Mouse (Mus musculus): Measurements from ENCODE around the gene Kirrel. TPM values are rescaled to one million over a fixed set of nuclear protein-coding genes. Genes with fewer than 3 reads are reported as not detected.

Gene Kirrel
- polyA plus RNA-seq, 1 experiment, result not detected

- Histone ChIP-seq H3K36me3 (replicated peaks; ENCODE audit: low read length) (no peaks in the 10 kb centered on the region), H3K27me3 (replicated peaks) (peaks cover 2% of the 10 kb centered on the region), H3K9me3 (no peaks in the 10 kb centered on the region), H3K4me3 (replicated peaks) (no peak overlapping the region), H3K4me1 (no peaks in the 10 kb centered on the region)
- TF ChIP-seq FLI1 (IDR thresholded peaks at IDR 0.05; ENCODE audit: low read length), result no peak
- TF ChIP-seq GATA1 (IDR thresholded peaks at IDR 0.05; ENCODE audit: borderline replicate concordance, low read length), result no peak
Observed at GRCm38 (mm10) chr3:87157767-87158291, 16.7 kb downstream of the Kirrel start.

GRCm38 (mm10) chr3:87157297-87157696, 17.2 kb downstream of the Kirrel start:
- Histone ChIP-seq H3K4me3 (replicated peaks) (no peak overlapping the region), H3K4me1 (no peaks in the 10 kb centered on the region)

GRCm38 (mm10) chr3:87154398-87155287, 19.9 kb downstream of the Kirrel start:
- Histone ChIP-seq H3K9me3 (no peaks in the 10 kb centered on the region), H3K4me3 (replicated peaks) (no peak overlapping the region), H3K36me3 (replicated peaks; ENCODE audit: low read length) (no peaks in the 10 kb centered on the region), H3K4me1 (no peaks in the 10 kb centered on the region), H3K27me3 (replicated peaks) (peaks cover 6% of the 10 kb centered on the region)
- TF ChIP-seq GATA1 (IDR thresholded peaks at IDR 0.05; ENCODE audit: borderline replicate concordance, low read length) (no peak), FLI1 (IDR thresholded peaks at IDR 0.05; ENCODE audit: low read length) (no peak)

More at GRCm38 (mm10) chr3:87157297-87157696, 17.2 kb downstream of the Kirrel start:
- no peaks in the 10 kb centered on the region for H3K36me3 ChIP-seq (replicated peaks; ENCODE audit: low read length)
- peaks cover 2% of the 10 kb centered on the region for H3K27me3 ChIP-seq (replicated peaks)
- no peaks in the 10 kb centered on the region for H3K9me3 ChIP-seq
- TF ChIP-seq FLI1 (IDR thresholded peaks at IDR 0.05; ENCODE audit: low read length) (no peak), GATA1 (IDR thresholded peaks at IDR 0.05; ENCODE audit: borderline replicate concordance, low read length) (no peak)

- peaks cover 6% of the 10 kb centered on the region for H3K27me3 ChIP-seq (replicated peaks)
- H3K36me3 ChIP-seq (replicated peaks; ENCODE audit: low read length), result no peaks in the 10 kb centered on the region
- H3K4me3 ChIP-seq (replicated peaks), result no peak overlapping the region
- no peaks in the 10 kb centered on the region for H3K9me3 ChIP-seq
- TF ChIP-seq FLI1 (IDR thresholded peaks at IDR 0.05; ENCODE audit: low read length) (no peak), GATA1 (IDR thresholded peaks at IDR 0.05; ENCODE audit: borderline replicate concordance, low read length) (no peak)
- H3K4me1 ChIP-seq, result no peaks in the 10 kb centered on the region
Observed at GRCm38 (mm10) chr3:87153038-87153437, 21.5 kb downstream of the Kirrel start.

- Histone ChIP-seq H3K9me3 (0 out of 2 replicates have a peak, but pooled peaks cover under 1% of the 10 kb centered on the region), H3K27me3 (replicated peaks) (peaks cover 6% of the 10 kb centered on the region), H3K4me3 (replicated peaks) (no peak overlapping the region), H3K4me1 (no peaks in the 10 kb centered on the region), H3K36me3 (replicated peaks; ENCODE audit: low read length) (no peaks in the 10 kb centered on the region)
- TF ChIP-seq FLI1 (IDR thresholded peaks at IDR 0.05; ENCODE audit: low read length) (no peak), GATA1 (IDR thresholded peaks at IDR 0.05; ENCODE audit: borderline replicate concordance, low read length) (no peak)
Observed at GRCm38 (mm10) chr3:87152111-87152738, 22.3 kb downstream of the Kirrel start.

GRCm38 (mm10) chr3:87151294-87151826, 23.2 kb downstream of the Kirrel start:
- peaks cover 6% of the 10 kb centered on the region; the same call in 1 of the 2 replicates for H3K9me3 ChIP-seq
- no peaks in the 10 kb centered on the region for H3K4me1 ChIP-seq
- H3K4me3 ChIP-seq (replicated peaks), result no peak overlapping the region
- no peak for TF ChIP-seq FLI1 (IDR thresholded peaks at IDR 0.05; ENCODE audit: low read length)
- TF ChIP-seq GATA1 (IDR thresholded peaks at IDR 0.05; ENCODE audit: borderline replicate concordance, low read length), result no peak
- H3K36me3 ChIP-seq (replicated peaks; ENCODE audit: low read length), result no peaks in the 10 kb centered on the region
- H3K27me3 ChIP-seq (replicated peaks), result peaks cover 6% of the 10 kb centered on the region

GRCm38 (mm10) chr3:87150689-87151244, 23.8 kb downstream of the Kirrel start:
- peaks cover 11% of the 10 kb centered on the region for H3K9me3 ChIP-seq
- no peaks in the 10 kb centered on the region for H3K4me1 ChIP-seq
- TF ChIP-seq GATA1 (IDR thresholded peaks at IDR 0.05; ENCODE audit: borderline replicate concordance, low read length) (no peak), FLI1 (IDR thresholded peaks at IDR 0.05; ENCODE audit: low read length) (no peak)
- H3K27me3 ChIP-seq (replicated peaks), result peaks cover 6% of the 10 kb centered on the region
- no peaks in the 10 kb centered on the region for H3K36me3 ChIP-seq (replicated peaks; ENCODE audit: low read length)
- no peak overlapping the region for H3K4me3 ChIP-seq (replicated peaks)

- H3K27me3 ChIP-seq (replicated peaks), result peaks cover 6% of the 10 kb centered on the region
- H3K36me3 ChIP-seq (replicated peaks; ENCODE audit: low read length), result no peaks in the 10 kb centered on the region
- no peaks in the 10 kb centered on the region for H3K4me1 ChIP-seq
- no peak overlapping the region for H3K4me3 ChIP-seq (replicated peaks)
- peaks cover 17% of the 10 kb centered on the region for H3K9me3 ChIP-seq
- no peak for TF ChIP-seq FLI1 (IDR thresholded peaks at IDR 0.05; ENCODE audit: low read length)
- no peak for TF ChIP-seq GATA1 (IDR thresholded peaks at IDR 0.05; ENCODE audit: borderline replicate concordance, low read length)
Observed at GRCm38 (mm10) chr3:87150056-87150688, 24.4 kb downstream of the Kirrel start.

GRCm38 (mm10) chr3:87149425-87149824, 25.1 kb downstream of the Kirrel start:
- H3K4me1 ChIP-seq, result no peaks in the 10 kb centered on the region
- H3K9me3 ChIP-seq, result peaks cover 18% of the 10 kb centered on the region
- no peak overlapping the region for H3K4me3 ChIP-seq (replicated peaks)
- peaks cover 6% of the 10 kb centered on the region for H3K27me3 ChIP-seq (replicated peaks)
- no peak for TF ChIP-seq FLI1 (IDR thresholded peaks at IDR 0.05; ENCODE audit: low read length)
- TF ChIP-seq GATA1 (IDR thresholded peaks at IDR 0.05; ENCODE audit: borderline replicate concordance, low read length), result no peak
- H3K36me3 ChIP-seq (replicated peaks; ENCODE audit: low read length), result no peaks in the 10 kb centered on the region

Measured in megakaryocyte, embryonic 14.5 days (primary cell).